Mouse (Mus musculus) cerebellum, adult 9-11 months (tissue): Measurements from ENCODE around the gene Peak1.
A peak's percentile ranks its signal among the peaks of the same experiment; 100 is the strongest.

Experiments
- DNase-seq: peaks from one replicate; pipeline ENCODE4 v3.0.0; 2022

The Peak1 gene

GRCm38 (mm10) chr9:56243885-56244284 lies 174.0 kb downstream of the Peak1 start:
- DNase-seq = no peak

GRCm38 (mm10) chr9:56242686-56243085 lies 175.2 kb downstream of the Peak1 start:
- no peak for DNase-seq

GRCm38 (mm10) chr9:56241076-56241475 lies 176.8 kb downstream of the Peak1 start:
- peak; percentile 52 for DNase-seq

- no peak for DNase-seq
These were observed 182.0 kb downstream of the Peak1 start for GRCm38 (mm10) chr9:56235871-56236298.

- DNase-seq = no peak
These were observed 182.6 kb downstream of the Peak1 start for GRCm38 (mm10) chr9:56235281-56235680.

DNA sequence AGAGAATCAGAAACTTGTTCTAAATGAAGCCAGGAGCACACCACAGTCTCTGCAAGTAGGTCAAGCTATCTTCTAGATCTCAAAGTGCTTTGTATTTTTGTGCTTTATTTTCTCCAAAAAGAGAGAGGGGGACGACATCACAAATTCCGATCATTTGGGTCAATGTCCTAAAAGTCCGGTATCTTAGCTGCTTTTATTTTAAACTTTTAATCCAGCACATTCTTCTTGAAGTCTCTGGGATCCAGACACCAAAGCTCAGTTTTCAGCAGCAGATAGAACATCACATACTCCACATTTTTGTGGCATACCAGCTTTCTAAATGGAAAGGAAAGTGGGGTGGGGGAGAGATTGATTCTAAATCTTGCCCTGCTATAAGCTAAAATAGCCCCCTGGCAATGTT lies 183.3 kb downstream of the Peak1 start:
- DNase-seq = no peak

DNA sequence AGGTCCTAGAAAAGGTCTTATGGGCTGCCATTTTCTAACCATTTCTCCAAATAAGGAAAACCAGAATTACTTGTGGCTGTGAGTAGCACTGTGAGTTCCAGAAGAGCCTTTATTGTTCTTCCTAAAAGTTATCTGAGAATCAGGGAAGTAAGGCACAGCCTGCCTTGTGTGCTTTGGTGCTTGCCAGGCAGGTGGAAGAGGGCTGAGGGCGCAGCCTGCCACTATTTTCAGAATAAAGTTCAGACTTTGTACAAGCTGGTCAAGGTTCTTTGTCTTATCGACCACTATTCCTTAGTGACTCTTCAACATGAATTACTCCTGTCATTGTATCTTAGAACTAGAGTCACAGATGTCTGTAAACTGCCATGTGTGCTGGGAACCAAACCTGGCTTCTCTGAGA lies 184.6 kb downstream of the Peak1 start:
- DNase-seq = no peak

DNA sequence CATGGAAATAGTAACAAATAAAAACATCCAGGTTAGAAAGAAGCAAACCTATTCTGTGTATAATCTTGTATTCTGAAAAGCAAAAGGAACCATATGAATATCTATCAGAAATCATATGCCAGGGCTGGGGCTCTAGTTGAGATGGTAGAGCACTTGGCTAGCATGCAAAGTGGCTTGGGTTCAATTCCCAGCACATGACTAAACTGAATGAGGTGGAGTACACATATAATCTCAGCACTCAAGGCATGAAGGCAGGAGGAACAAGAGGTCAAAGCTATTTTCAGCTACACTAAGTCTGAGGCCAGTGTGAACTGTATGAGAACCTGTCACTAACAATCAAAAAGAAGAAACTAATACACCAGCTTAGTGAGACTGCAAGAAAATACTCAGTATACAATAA lies 187.0 kb downstream of the Peak1 start:
- DNase-seq = no peak

DNA sequence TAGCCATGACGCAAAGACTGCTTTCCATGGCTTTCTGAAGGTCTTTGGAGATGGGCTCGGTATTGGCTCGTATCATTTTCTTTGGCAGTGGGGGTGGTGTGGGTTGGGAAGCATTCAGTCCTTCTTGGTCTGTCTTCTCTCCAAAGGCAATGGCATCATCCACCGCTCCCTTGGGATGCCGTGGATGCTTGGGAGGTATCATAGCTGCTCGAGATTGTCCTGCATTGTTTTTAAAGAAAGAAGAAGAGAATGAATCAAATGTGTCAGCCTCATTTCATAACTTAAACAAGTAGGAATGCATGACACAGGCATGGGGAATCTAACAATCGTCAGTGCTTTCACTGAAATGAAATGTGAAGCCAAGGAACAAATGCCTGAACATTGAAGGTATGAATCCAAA lies 190.2 kb downstream of the Peak1 start:
- no peak for DNase-seq

DNA sequence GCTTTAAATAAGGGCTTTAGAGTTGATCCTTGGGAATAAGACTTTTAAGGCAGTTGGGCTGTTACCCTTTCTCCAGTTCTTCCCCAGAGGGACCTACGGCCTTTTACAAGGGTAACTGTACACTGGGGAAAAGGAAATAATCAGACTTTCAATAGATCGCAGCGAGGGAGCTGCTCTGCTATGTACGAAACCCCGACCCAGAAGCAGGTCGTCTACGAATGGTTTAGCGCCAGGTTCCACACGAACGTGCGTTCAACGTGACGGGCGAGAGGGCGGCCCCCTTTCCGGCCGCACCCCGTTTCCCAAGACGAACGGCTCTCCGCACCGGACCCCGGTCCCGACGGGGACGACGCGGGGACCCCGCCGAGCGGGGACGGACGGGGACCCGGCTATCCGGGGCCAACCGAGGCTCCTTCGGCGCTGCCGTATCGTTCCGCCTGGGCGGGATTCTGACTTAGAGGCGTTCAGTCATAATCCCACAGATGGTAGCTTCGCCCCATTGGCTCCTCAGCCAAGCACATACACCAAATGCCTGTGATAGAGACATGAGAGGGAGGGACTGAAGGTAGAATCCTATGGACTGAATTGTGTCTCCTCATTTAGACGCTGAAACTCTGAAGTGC lies 194.3 kb downstream of the Peak1 start:
- peak; percentile 74 for DNase-seq

DNA sequence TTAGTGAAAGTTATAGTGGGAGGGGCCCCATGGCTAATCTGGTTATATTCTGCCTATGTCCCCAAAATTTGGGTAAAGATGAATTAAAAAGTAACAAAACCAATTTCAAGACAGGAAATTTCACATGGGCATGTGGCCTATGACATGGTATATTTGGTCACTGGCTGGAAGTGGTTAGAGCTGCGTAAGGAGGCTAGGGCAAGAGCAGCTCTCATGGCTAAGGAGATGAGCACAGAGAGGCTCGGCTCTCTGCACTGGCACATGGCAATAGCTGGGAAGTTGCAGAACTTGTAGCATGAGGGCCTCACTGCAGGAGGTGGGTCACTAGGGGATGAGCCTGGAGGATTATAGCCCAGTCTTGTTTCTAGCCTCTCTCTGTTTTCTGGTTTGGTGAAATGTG lies 199.0 kb downstream of the Peak1 start:
- no peak for DNase-seq

DNA sequence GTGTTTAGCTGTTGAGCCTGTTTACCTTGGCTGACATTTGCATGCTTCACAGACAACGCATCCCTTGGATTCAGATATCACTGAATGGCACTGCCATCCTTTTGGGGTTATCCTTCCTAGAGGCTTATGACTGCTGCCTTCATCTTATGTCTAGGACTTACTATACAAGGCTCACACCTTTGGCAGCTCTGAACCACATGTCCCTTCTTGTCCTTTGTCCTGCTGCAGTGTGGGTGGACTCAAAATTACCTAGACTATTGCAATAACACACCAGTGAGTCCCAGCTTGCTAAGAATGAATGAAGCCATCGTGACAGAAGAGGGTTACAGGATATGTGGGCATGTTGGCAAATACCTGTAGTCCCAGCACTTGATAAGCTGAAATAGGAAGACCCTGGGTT lies 199.8 kb downstream of the Peak1 start:
- DNase-seq = no peak

DNA sequence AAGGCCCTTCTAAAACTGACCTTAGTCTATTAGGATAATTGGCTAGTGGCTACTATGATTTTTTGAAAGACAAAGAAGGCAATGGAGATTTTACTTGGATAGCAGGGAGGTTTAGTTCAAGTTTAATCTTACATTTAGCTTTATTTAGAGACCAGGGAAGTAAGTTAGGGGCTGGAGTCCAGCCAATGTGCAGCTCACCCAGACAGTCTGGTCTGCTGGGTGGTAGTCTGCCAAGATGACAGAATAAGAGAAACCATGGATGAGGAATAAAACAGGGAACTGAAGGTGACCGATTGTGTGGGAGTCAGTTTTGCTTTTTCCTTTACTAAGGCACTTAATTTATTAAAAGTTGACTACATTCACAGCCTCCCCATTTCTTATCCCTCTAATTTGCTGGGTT lies 200.5 kb downstream of the Peak1 start:
- peak; percentile 66 for DNase-seq

DNA sequence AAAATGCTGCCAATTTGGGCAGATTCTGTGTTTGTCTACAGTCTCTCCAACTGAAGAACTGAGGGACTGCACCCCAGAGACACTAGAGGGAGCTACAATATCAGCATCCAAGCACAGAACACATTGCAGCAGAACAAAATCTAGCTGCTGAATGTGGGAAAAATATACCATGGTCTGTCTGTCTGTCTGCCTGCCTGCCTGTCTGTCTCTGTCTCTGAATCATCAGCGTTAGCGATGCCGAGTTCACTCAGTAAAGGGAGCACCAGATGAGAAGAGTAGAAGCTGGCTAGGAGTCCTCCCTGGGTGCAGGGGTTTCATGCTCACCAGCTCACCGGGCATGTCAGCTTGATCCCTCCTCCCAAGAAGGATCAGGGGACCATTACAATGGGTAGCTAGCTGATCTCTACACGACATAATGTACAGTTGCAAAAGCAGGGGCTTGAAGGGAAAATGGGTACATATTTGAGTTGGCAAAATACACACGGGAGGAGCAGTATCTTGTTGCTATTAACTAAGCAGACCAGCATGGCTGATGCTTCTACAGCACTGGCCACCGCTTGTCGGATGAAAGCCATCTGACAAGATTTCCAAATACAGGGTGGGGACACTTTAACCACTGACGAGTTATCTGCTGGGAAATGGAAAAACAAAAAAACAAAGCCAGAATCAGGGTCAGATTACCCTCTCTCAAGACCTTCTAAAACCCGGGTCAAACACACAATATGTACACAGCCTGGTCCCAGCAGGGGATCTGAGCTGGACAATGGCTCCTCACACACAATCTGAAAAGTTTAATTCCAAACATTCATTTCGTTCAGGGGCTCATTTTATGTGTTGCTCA lies 204.2 kb downstream of the Peak1 start:
- peak; percentile 62 for DNase-seq

DNA sequence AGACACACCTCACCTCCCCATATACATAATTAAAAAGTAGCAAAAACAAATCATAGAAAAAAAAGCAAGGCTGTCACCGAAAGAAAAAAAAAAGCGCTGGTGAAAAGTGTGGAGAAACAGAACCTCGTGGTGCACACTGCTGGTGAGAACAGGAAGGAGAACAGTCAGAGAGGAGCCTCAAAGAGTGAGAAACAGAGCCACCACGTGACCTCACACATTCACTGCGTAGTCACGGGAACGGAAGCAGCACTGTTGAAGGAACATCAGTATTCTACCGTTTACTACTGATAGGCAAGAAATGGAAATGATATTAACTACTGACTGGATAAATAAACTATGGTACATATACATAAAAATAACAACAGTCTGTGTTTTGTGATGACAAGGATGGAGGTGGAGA lies 209.1 kb downstream of the Peak1 start:
- no peak for DNase-seq

GRCm38 (mm10) chr9:56207516-56207915 lies 210.4 kb downstream of the Peak1 start:
- no peak for DNase-seq

DNA sequence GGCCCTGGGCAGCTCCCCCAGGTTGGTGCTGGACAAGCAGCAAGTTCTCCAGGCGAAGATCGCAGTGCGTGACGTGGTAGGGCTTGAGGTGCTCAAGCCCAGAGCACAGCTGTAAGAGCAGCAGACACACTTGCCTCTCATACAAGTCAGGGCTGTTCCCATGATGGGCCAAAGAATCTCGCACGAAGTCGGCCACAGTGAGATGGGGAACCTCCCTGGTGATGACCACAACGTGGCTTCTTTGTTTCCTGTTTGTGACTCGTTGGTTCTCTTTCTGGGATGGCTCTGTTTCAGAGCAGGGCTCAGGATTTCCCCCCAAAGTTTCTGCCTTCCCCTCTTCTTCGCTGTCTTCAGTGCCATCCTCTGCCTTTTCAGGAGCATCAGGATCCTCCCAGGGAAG lies 210.8 kb downstream of the Peak1 start:
- no peak for DNase-seq

GRCm38 (mm10) chr9:56205336-56205735 lies 212.5 kb downstream of the Peak1 start:
- DNase-seq = no peak

- DNase-seq = no peak
These were observed 213.6 kb downstream of the Peak1 start for GRCm38 (mm10) chr9:56204316-56204715.

DNA sequence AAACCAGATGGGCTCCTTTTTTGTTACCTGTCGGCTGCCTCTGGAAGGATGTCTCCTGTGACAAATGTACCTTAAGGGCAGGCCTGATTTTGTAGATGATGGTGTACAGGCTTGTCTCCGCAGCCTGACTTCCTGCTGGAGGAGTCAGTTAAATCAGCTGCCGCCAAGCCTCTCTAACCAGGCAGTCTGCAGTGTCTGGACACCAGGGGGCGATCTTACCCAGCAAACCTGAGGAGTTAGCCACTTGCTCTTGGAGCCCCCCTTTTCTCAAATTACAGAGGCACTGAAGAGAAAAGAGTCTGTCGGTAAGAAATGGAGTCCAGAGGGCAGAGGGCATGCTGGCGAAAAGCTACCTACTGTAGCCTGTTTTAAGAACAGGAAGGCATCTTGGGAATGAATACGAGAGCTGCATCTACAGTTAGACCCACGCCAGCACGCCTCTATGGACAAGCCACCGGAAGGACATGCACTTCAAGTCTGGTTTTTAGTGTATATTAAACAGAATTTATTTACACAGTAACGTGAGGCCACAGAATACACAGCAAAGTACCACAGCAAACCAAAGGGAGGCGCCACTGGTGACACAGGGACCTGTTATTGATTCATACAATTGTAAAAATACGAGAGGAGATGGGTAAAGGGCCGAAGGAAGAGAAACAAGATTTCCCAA lies 217.1 kb downstream of the Peak1 start:
- peak; percentile 77 for DNase-seq

GRCm38 (mm10) chr9:56200200-56200599 lies 217.7 kb downstream of the Peak1 start:
- DNase-seq = no peak

DNA sequence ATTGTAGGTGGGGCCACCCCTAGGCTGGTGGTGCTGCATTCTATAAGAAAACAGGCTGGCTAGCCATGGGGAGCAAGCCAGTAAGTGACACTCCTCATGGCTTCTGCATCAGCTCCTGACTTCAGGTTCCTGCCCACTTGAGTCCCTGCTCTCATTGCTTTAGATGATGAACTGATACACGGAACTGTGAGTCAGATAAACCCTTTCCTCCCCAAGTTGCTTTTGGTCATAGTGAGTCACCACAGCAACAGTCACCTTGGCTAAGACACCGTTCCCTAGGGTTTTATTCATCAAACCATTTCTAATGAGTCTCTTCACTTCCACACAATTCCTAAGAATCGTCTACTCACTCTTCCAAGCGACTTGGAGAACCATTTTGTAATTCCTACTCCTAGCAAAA lies 220.9 kb downstream of the Peak1 start:
- DNase-seq = no peak

DNA sequence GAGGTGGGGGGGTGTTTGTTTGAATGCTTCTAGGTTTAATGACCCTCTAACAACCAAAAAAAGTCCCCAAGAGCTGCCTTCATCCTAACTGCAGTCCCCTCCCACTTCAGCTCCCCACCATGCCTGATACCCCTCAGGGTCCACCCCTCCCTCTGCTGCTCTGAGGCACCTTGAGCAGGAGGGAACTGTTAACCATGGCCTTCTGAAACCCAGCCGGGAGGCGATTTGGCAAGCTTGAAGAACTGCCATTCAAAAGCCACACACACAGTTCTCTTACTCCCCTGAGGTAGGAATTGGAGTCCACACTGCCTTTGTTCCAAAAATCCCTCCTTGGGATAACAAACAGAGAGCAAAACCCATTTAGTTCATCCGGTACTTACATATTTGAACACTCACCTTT lies 222.7 kb downstream of the Peak1 start:
- no peak for DNase-seq
